Mouse (Mus musculus) small intestine, adult 2 months (tissue): ENCODE measurements around the gene Ak3.

Experiments
- CTCF ChIP-seq: fragments of 200-500 bp; IDR thresholded peaks from 2 replicates; pipeline ENCODE4 v1.5.1; 2012; ENCODE audit warnings: low read depth, mild to moderate bottlenecking, control low read depth, inconsistent platforms, low read length, moderate library complexity, mixed read lengths; ENCODE audit not compliant: insufficient replicate concordance, insufficient read length; ENCODE audit errors: extremely low read depth
- POLR2A ChIP-seq: fragments of 200-500 bp; IDR thresholded peaks from 2 replicates; pipeline ENCODE4 v1.6.1; 2012; ENCODE audit warnings: low read depth, mild to moderate bottlenecking, control low read depth, inconsistent platforms, low read length, moderate library complexity

GRCm38 (mm10) chr19:29049401-29050075 is 1.8 kb upstream of the Ak3 start:
- TF ChIP-seq POLR2A, result no peak
- TF ChIP-seq CTCF, result no peak
